Mouse (Mus musculus) forebrain, postnatal 0 days (tissue): ENCODE measurements around the gene Ccdc160. TPM values are rescaled to one million over a fixed set of nuclear protein-coding genes. Genes with fewer than 3 reads are reported as not detected.
A peak's percentile ranks its signal among the peaks of the same experiment; 100 is the strongest.

Source experiments
- ATAC-seq: fragments of 200-750 bp; cut with Nextera tagmentation; 2 replicates; pipeline ENCODE4 v1.8.0; 2017; ENCODE audit warnings: mild to moderate bottlenecking, moderate library complexity
- DNase-seq: peaks from one replicate; pipeline ENCODE4 v3.0.0-alpha.2; 2015
- H3K27ac ChIP-seq: fragments of 300-500 bp; sonication (generic); 2 replicates; pipeline ENCODE4 v1.5.1; 2014; ENCODE audit warnings: low read depth, mild to moderate bottlenecking, antibody characterized with exemption, low read length, moderate library complexity, mixed read lengths
- H3K27me3 ChIP-seq: fragments of 300-500 bp; sonication (generic); 2 replicates; pipeline ENCODE4 v1.6.1; 2014; ENCODE audit warnings: mild to moderate bottlenecking, low read length, mixed read lengths; ENCODE audit not compliant: insufficient read depth
- H3K36me3 ChIP-seq: fragments of 300-500 bp; sonication (generic); 2 replicates; pipeline ENCODE4 v1.6.1; 2014; ENCODE audit warnings: mild to moderate bottlenecking, moderate library complexity; ENCODE audit not compliant: insufficient read depth
- H3K4me1 ChIP-seq: fragments of 300-500 bp; sonication (generic); 2 replicates; pipeline ENCODE4 v1.6.1; 2014; ENCODE audit warnings: antibody characterized with exemption; ENCODE audit not compliant: insufficient read depth
- H3K4me2 ChIP-seq: fragments of 300-500 bp; sonication (generic); 2 replicates; pipeline ENCODE4 v1.6.1; 2014; ENCODE audit warnings: low read depth, mild to moderate bottlenecking, moderate library complexity
- H3K4me3 ChIP-seq: fragments of 300-500 bp; sonication (generic); 2 replicates; pipeline ENCODE4 v1.5.1; 2014; ENCODE audit warnings: low read depth, low read length, mixed read lengths
- H3K9ac ChIP-seq: fragments of 300-500 bp; sonication (generic); 2 replicates; pipeline ENCODE4 v1.6.1; 2014; ENCODE audit warnings: mild to moderate bottlenecking
- H3K9me3 ChIP-seq: fragments of 300-500 bp; sonication (generic); 2 replicates; pipeline ENCODE4 v1.6.1; 2016; ENCODE audit warnings: low read length
- CTCF ChIP-seq: sonication (generic); IDR thresholded peaks from 2 replicates; pipeline ENCODE4 v1.5.1; 2016; ENCODE audit warnings: antibody characterized with exemption, control low read depth, low read depth
- WGBS: fragments of 180-500 bp; shearing (Covaris S2); extraction: QIAGEN DNeasy Blood & Tissue Kit; methylation state at CpG from one replicate; pipeline ENCODE4 v1.1.7; 2014; 5-methylcytosine and 5-hydroxymethylcytosine counted together
- polyA plus RNA-seq: library from polyadenylated mRNA; unstranded; fragments of >200 nt; fragmentation: Nextera tagmentation; extraction: Ambion mirVana; gene quantifications from 2 replicates; pipeline ENCODE4 v1.2.1, GENCODE M21; 2015
- total RNA-seq: library from RNA; depleted of rRNA; stranded (reverse); fragments of >200 nt; gene quantifications from 2 replicates; pipeline ENCODE4 v1.2.3, GENCODE M21; 2014; rRNA removed

The Ccdc160 gene
- 3.2 and 3.4 TPM in 2 replicates for total RNA-seq
- polyA plus RNA-seq = 2.7 and 3.3 TPM in 2 replicates

- H3K27me3 ChIP-seq = no peaks in the 10 kb centered on the region
- H3K36me3 ChIP-seq = no peaks in the 10 kb centered on the region
- peak; percentile 78 for DNase-seq
- peak; percentile 98 for ATAC-seq
- H3K9me3 ChIP-seq = no peaks in the 10 kb centered on the region
- no peak within 1 kb of the TSS for H3K27ac ChIP-seq
- H3K4me2 ChIP-seq = peak within 1 kb of the TSS; percentile 54
- H3K4me3 ChIP-seq = peak within 1 kb of the TSS; percentile 44
- TF ChIP-seq CTCF = 0 out of 2 replicates have a peak, but pooled peaks have one; percentile 8
- peak within 1 kb of the TSS; percentile 59 for H3K9ac ChIP-seq
- H3K4me1 ChIP-seq = no peaks in the 10 kb centered on the region
- 23% methylated on average over 26 of the region's 26 CpGs for WGBS
Observed at GRCm38 (mm10) chrX:52790980-52791593, at the start of gene Ccdc160. Gene Ccdc160 (plus strand): TSS chrX:52791200.

GRCm38 (mm10) chrX:52743781-52744180 is 47.2 kb upstream of the Ccdc160 start:
- Histone ChIP-seq H3K4me1 (no peaks in the 10 kb centered on the region), H3K9me3 (no peaks in the 10 kb centered on the region), H3K4me3 (peak overlapping the region; percentile 37), H3K27ac (no peak overlapping the region), H3K36me3 (no peaks in the 10 kb centered on the region), H3K27me3 (no peaks in the 10 kb centered on the region), H3K9ac (no peak overlapping the region), H3K4me2 (peak overlapping the region; percentile 86)
- no peak for TF ChIP-seq CTCF
- WGBS = 21% methylated on average over 15 of the region's 15 CpGs
- no peak for ATAC-seq
- no peak for DNase-seq

GRCm38 (mm10) chrX:52744201-52745051 is 46.6 kb upstream of the Ccdc160 start:
- Histone ChIP-seq H3K27me3 (no peaks in the 10 kb centered on the region), H3K4me3 (peak overlapping the region; percentile 37), H3K4me1 (no peaks in the 10 kb centered on the region), H3K4me2 (peak overlapping the region; percentile 86), H3K36me3 (no peaks in the 10 kb centered on the region), H3K27ac (no peak overlapping the region), H3K9ac (no peak overlapping the region; the same call in 1 of the 2 replicates), H3K9me3 (no peaks in the 10 kb centered on the region)
- TF ChIP-seq CTCF = no peak
- DNase-seq (no peak), ATAC-seq (no peak)
- WGBS = 29% methylated on average over 50 of the region's 50 CpGs

- 9% methylated on average over 8 of the region's 8 CpGs for WGBS
- no peaks in the 10 kb centered on the region for H3K36me3 ChIP-seq
- DNase-seq (no peak), ATAC-seq (no peak)
- H3K9ac ChIP-seq = no peak overlapping the region
- no peak overlapping the region for H3K27ac ChIP-seq
- no peak for TF ChIP-seq CTCF
- no peak overlapping the region for H3K4me3 ChIP-seq
- no peak overlapping the region for H3K4me2 ChIP-seq
- H3K9me3 ChIP-seq = no peaks in the 10 kb centered on the region
- no peaks in the 10 kb centered on the region for H3K4me1 ChIP-seq
- H3K27me3 ChIP-seq = no peaks in the 10 kb centered on the region
Observed at GRCm38 (mm10) chrX:52745462-52745861, 45.5 kb upstream of the Ccdc160 start.

- no peak for ATAC-seq
- TF ChIP-seq CTCF = no peak
- H3K4me1 ChIP-seq = no peaks in the 10 kb centered on the region
- no peak overlapping the region for H3K9ac ChIP-seq
- WGBS = 26% methylated on average over 10 of the region's 10 CpGs
- DNase-seq = no peak
- H3K27ac ChIP-seq = no peak overlapping the region
- no peak overlapping the region for H3K4me3 ChIP-seq
- H3K27me3 ChIP-seq = no peaks in the 10 kb centered on the region
- H3K36me3 ChIP-seq = no peaks in the 10 kb centered on the region
- no peaks in the 10 kb centered on the region for H3K9me3 ChIP-seq
- H3K4me2 ChIP-seq = no peak overlapping the region
Observed at GRCm38 (mm10) chrX:52745917-52746316, 45.1 kb upstream of the Ccdc160 start.

GRCm38 (mm10) chrX:52746849-52747248 is 44.2 kb upstream of the Ccdc160 start:
- 53% methylated on average over 1 of the region's 1 CpGs for WGBS
- DNase-seq (no peak), ATAC-seq (no peak)
- H3K36me3 ChIP-seq = no peaks in the 10 kb centered on the region
- no peak overlapping the region for H3K27ac ChIP-seq
- no peaks in the 10 kb centered on the region for H3K9me3 ChIP-seq
- no peak overlapping the region for H3K9ac ChIP-seq
- no peak overlapping the region for H3K4me2 ChIP-seq
- H3K4me3 ChIP-seq = no peak overlapping the region
- no peaks in the 10 kb centered on the region for H3K4me1 ChIP-seq
- no peaks in the 10 kb centered on the region for H3K27me3 ChIP-seq
- TF ChIP-seq CTCF = no peak
